Mouse (Mus musculus) kidney, postnatal 10 days (tissue): ENCODE measurements around the gene Gm7903.
"Not testable (repeated sequence)": the region's sequence is repeated elsewhere in the genome, so short reads cannot be mapped to it uniquely, and the experiment has no call there.

ENCODE experiments used
- DNase-seq: peaks from one replicate; pipeline ENCODE4 v3.0.0; 2021; ENCODE audit warnings: mixed read lengths

Gm7903 gene

DNA sequence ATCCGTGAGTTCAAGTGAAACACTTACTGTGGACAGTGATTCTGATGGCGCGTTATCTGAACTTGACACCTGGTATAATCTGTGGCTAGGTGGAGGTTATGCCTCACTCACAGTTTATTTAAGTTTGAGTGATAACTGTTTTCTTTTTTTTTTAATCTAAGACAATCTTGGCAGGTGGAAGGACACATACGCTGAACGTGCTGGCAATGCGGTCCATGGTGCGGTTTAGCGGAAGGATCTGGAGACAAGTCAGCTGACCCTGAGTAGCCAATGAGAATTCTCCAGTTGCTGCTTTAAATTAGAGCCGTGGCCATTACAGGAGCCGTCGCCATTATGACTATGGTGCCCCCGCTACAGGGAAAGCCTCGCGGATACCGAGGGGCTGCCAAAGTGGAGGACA, at the start of gene Gm7903:
TSS of gene Gm7903 (plus strand) at position 301 of the 400 bp plus-strand sequence.
- not testable (repeated sequence) for DNase-seq

DNA sequence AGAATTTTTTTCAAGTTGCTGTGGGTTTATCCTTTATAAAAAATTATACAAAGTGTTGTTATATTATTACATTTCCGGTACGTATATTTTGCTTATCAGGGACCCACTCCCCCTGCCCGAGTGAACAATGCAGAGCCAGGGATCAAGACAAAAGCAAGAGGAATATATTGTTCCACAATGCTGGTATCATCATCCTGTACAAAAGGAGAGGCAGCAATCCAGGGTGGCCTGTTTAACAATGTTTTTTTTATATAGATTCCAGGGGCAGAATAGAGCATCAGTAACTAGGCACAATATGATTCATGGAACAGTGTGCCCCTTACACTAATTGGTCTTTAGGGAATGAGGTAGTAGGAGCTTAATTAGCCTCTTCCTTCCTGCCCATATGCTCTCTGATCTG, 30.1 kb upstream of the Gm7903 start:
- DNase-seq: not testable (repeated sequence)

DNA sequence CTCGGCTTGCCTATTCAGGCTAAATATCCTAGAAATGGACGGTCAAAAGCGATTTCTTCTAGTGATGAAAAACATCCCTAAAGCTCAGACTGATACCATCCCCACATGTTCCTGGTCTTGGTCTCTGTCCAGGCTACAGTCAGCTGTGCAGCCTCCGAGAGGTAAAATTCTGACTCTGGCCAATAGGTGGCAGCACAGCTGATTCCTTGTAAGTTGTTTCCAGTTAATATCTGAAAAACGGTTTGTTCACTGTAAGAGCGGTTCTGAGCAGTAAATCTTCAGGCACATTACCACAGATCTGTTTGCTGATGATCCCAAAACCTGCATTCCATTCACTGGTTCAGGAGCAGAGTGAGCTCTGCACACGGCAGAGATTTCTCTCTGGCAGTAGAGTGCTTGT, 12.4 kb upstream of the Gm7903 start:
- DNase-seq: not testable (repeated sequence)

DNA sequence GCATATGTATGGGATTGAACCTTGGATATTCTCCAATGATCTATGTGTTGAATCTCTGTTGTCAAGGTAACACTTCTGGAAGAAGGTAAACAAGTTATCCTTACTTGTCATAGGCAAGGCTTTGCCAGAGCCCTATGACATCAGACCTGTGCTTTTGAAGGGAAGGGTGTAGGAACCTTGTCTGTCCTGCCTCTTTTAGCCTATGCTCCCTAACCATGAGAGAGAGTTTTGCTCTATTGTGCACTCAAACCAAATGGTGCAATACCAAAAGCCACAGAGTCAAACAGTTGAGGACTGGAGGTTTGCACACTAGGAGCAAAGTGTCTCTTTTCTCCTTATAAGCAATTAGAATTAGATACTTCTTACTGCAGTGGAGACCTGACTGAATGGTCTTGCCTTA, 11.8 kb upstream of the Gm7903 start:
- not testable (repeated sequence) for DNase-seq

DNA sequence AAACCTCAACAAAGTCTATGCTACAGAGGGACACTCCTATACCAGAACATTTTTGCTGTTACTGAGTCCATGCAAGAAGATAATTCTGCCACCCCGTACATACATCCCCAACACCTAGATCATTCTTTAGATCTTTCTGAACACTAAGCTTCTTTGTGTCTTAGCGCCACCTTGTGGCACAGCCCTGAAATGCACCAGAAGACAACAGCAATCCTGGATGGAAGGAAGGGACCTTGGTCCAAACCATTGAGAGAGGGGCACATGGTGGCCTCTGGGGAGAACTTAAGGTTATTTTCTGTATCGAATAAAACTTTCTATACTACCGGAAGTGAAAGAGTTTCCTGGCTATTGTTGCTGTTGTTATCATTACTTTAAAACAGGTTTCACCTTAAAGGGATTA, 11.2 kb upstream of the Gm7903 start:
- not testable (repeated sequence) for DNase-seq

DNA sequence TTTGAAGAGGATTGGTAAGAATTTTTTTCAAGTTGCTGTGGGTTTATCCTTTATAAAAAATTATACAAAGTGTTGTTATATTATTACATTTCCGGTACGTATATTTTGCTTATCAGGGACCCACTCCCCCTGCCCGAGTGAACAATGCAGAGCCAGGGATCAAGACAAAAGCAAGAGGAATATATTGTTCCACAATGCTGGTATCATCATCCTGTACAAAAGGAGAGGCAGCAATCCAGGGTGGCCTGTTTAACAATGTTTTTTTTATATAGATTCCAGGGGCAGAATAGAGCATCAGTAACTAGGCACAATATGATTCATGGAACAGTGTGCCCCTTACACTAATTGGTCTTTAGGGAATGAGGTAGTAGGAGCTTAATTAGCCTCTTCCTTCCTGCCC, 30.5 kb downstream of the Gm7903 start:
- DNase-seq: not testable (repeated sequence)

DNA sequence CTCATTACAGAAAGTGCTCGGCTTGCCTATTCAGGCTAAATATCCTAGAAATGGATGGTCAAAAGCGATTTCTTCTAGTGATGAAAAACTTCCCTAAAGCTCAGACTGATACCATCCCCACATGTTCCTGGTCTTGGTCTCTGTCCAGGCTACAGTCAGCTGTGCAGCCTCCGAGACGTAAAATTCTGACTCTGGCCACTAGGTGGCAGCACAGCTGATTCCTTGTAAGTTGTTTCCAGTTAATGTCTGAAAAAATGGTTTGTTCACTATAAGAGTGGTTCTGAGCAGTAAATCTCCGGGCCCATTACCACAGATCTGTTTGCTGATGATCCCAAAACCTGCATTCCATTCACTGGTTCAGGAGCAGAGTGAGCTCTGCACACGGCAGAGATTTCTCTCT, 48.3 kb downstream of the Gm7903 start:
- DNase-seq: not testable (repeated sequence)

DNA sequence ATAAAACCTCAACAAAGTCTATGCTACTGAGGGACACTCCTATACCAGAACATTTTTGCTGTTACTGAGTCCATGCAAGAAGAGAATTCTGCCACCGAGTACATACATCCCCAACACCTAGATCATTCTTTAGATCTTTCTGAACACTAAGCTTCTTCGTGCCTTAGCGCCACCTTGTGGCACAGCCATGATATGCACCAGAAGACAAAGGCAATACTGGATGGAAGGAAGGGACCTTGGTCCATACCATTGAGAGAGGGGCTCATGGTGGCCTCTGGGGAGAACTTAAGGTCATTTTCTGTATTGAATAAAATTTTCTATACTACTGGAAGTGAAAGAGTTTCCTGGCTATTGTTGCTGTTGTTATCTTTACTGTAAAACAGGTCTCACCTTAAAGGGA, 49.5 kb downstream of the Gm7903 start:
- not testable (repeated sequence) for DNase-seq
